Mouse (Mus musculus): Measurements from ENCODE around the gene Aasdhppt. TPM values are rescaled to one million over a fixed set of nuclear protein-coding genes. Genes with fewer than 3 reads are reported as not detected.

Gene Aasdhppt
- polyA plus RNA-seq, 1 experiment from 2014 or later, result 34.0 TPM

DNA sequence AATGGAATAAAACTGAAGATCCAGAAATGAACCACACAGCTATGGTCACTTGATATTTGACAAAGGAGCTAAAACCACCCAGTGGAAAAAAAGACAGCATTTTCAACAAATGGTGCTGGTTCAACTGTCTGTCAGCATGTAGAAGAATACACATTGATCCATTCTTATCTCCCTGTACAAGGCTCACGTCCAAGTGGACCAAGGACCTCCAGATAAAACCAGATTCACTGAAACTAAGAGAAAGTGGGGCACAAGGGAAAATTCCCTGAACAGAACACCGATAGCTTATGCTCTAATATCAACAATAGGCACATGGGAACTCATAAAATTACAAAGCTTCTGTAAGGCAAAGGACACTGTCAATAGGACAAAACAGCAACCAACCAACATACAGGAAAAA, 8.8 kb downstream of the Aasdhppt start:
- no peak for ATAC-seq (ENCODE audit: low FRiP score)

DNA sequence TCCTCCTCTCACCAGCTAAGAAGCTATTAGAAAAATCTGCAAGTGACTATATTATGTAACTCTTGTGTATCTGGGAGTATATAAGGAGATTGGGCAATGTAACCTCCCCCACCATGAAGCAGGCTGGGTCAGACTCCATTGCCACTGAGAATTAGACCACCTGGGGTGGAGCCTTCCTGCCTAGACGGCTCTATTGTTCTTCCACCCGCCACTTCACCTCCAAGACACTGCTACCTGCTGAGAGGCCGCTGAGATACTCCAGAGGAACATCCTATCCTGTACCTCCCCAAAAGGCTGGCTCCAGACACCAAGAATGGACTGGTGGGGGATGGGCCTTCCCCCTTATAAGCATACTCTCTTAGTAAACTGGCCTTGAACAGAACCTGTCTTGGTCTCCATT, 25.4 kb downstream of the Aasdhppt start:
- no peak overlapping the region for H3K4me3 ChIP-seq (replicated peaks; ENCODE audit: low read length)
- H3K27me3 ChIP-seq (ENCODE audit: control insufficient read depth, insufficient read depth, low read length), result no peaks in the 10 kb centered on the region
- DNase-seq (ENCODE audit: low spot score), result no peak
- H3K9me3 ChIP-seq (ENCODE audit: control insufficient read depth, low read length), result no peaks in the 10 kb centered on the region
- no peaks in the 10 kb centered on the region for H3K4me1 ChIP-seq (replicated peaks; ENCODE audit: control insufficient read depth, insufficient read depth, low read length)
- peak; percentile 24; the same call in 1 of the 2 replicates for ATAC-seq (ENCODE audit: low FRiP score)
- H3K9ac ChIP-seq, result no peak overlapping the region
- H3K4me2 ChIP-seq (replicated peaks), result no peak overlapping the region
- H3K27ac ChIP-seq, result no peak overlapping the region
- H3K36me3 ChIP-seq (replicated peaks; ENCODE audit: control insufficient read depth, insufficient read depth), result peaks cover 8% of the 10 kb centered on the region; the same call in 1 of the 2 replicates
- WGBS, result 7% methylated on average over 3 of the region's 3 CpGs

More for the DNA sequence above, 8.8 kb downstream of the Aasdhppt start:
- Histone ChIP-seq H3K4me3 (replicated peaks; ENCODE audit: low read length) (no peak overlapping the region), H3K9me3 (ENCODE audit: control insufficient read depth, low read length) (no peaks in the 10 kb centered on the region), H3K4me1 (replicated peaks; ENCODE audit: control insufficient read depth, insufficient read depth, low read length) (no peaks in the 10 kb centered on the region), H3K4me2 (replicated peaks) (no peak overlapping the region), H3K9ac (no peak overlapping the region), H3K36me3 (replicated peaks; ENCODE audit: control insufficient read depth, insufficient read depth) (peaks cover 29% of the 10 kb centered on the region), H3K27me3 (ENCODE audit: control insufficient read depth, insufficient read depth, low read length) (no peaks in the 10 kb centered on the region), H3K27ac (no peak overlapping the region)
- 94% methylated on average over 2 of the region's 2 CpGs for WGBS
- no peak for DNase-seq (ENCODE audit: low spot score)

GRCm38 (mm10) chr9:4266881-4267280, 42.4 kb downstream of the Aasdhppt start:
- Histone ChIP-seq H3K36me3 (replicated peaks; ENCODE audit: control insufficient read depth, insufficient read depth) (no peaks in the 10 kb centered on the region), H3K9ac (no peak overlapping the region), H3K4me2 (replicated peaks) (no peak overlapping the region), H3K9me3 (ENCODE audit: control insufficient read depth, low read length) (no peaks in the 10 kb centered on the region), H3K27me3 (ENCODE audit: control insufficient read depth, insufficient read depth, low read length) (no peaks in the 10 kb centered on the region), H3K27ac (no peak overlapping the region), H3K4me3 (replicated peaks; ENCODE audit: low read length) (no peak overlapping the region), H3K4me1 (replicated peaks; ENCODE audit: control insufficient read depth, insufficient read depth, low read length) (no peaks in the 10 kb centered on the region)
- over 99% methylated on average over 3 of the region's 3 CpGs for WGBS
- no peak for DNase-seq (ENCODE audit: low spot score)
- no peak for ATAC-seq (ENCODE audit: low FRiP score)

DNA sequence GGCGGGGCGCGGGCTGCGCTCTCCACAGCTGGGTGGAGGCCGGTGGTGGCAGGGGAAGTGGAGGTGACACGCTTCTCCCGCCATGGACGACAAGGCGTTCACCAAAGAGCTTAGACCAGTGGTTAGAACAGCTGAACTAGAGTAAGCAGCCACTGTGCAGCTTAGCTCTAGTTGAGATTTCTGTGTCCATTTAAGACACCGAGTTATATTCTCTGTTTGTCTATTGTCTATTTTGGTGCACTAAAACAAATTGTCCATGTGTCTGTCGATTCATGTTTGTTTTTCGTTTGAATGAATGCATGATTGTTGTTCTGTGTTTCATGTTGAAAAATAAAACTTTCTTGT, 48.6 kb downstream of the Aasdhppt start:
- H3K9ac ChIP-seq, result no peak overlapping the region
- ATAC-seq (ENCODE audit: low FRiP score) (no peak), DNase-seq (ENCODE audit: low spot score) (no peak)
- H3K36me3 ChIP-seq (replicated peaks; ENCODE audit: control insufficient read depth, insufficient read depth), result no peaks in the 10 kb centered on the region
- 65% methylated on average over 12 of the region's 12 CpGs for WGBS
- H3K27ac ChIP-seq, result no peak overlapping the region
- H3K4me2 ChIP-seq (replicated peaks), result no peak overlapping the region
- H3K27me3 ChIP-seq (ENCODE audit: control insufficient read depth, insufficient read depth, low read length), result no peaks in the 10 kb centered on the region
- H3K4me1 ChIP-seq (replicated peaks; ENCODE audit: control insufficient read depth, insufficient read depth, low read length), result no peaks in the 10 kb centered on the region
- peaks cover 15% of the 10 kb centered on the region for H3K9me3 ChIP-seq (ENCODE audit: control insufficient read depth, low read length)
- peak overlapping the region; percentile 18 for H3K4me3 ChIP-seq (replicated peaks; ENCODE audit: low read length)

DNA sequence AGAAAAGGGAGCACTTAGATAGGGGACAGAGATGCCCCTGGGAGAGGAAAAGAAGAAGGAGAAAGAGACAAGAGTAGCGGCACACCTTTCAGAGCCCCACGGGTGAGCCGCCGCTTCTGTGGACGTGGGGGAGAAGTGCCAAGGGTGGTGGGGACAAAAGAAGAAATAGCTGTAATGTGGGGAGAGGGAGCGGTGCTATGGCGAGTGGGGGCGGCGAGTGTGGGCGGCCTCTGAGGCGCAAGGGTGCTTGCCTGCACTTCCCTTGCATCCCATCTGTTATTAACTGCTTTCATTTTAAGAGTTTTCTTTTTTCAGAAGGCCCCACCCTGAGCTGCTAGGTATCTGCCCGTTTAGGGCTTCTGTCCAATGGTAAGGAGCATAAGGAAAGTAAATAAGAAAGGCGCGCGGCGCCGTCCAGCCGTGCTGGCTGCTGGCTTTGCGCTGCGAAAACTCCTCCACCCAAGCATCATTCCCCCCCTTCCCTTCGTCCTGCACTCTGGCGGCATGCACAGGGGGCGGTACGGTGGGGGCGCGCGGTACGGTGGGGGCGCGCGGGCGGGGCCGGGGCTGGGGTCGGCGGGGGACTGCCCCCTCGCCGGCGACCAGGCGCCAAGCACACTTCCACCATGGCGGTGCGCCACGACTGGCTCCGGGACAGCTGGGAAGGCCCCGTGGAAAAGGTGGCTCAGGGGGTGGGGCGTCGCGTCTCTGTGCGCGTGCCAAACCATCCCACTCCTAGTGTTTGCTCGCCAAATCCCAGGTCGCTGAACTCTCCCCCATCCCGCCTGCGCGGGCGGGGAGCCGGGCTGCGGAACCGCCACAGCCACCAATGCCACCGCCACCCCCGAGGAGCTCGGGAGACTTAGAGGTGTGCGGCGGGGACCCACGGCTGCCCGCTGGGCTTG, 49.2 kb downstream of the Aasdhppt start:
- ATAC-seq (ENCODE audit: low FRiP score), result peak; percentile 70
- H3K4me3 ChIP-seq (replicated peaks; ENCODE audit: low read length), result peak overlapping the region; percentile 18

GRCm38 (mm10) chr9:4259074-4259473, 50.2 kb downstream of the Aasdhppt start:
- H3K9ac ChIP-seq, result no peak overlapping the region
- no peaks in the 10 kb centered on the region for H3K27me3 ChIP-seq (ENCODE audit: control insufficient read depth, insufficient read depth, low read length)
- no peak overlapping the region for H3K4me3 ChIP-seq (replicated peaks; ENCODE audit: low read length)
- ATAC-seq (ENCODE audit: low FRiP score) (0 out of 2 replicates have a peak, but pooled peaks have one; percentile 40), DNase-seq (ENCODE audit: low spot score) (no peak)
- no peak overlapping the region for H3K4me2 ChIP-seq (replicated peaks)
- H3K4me1 ChIP-seq (replicated peaks; ENCODE audit: control insufficient read depth, insufficient read depth, low read length), result no peaks in the 10 kb centered on the region
- peaks cover 15% of the 10 kb centered on the region for H3K9me3 ChIP-seq (ENCODE audit: control insufficient read depth, low read length)
- H3K27ac ChIP-seq, result no peak overlapping the region
- WGBS, result 92% methylated on average over 10 of the region's 10 CpGs
- no peaks in the 10 kb centered on the region for H3K36me3 ChIP-seq (replicated peaks; ENCODE audit: control insufficient read depth, insufficient read depth)

More for the DNA sequence above, 49.2 kb downstream of the Aasdhppt start:
- no peaks in the 10 kb centered on the region for H3K27me3 ChIP-seq (ENCODE audit: control insufficient read depth, insufficient read depth, low read length)
- 60% methylated on average over 65 of the region's 65 CpGs for WGBS
- no peak overlapping the region for H3K9ac ChIP-seq
- H3K36me3 ChIP-seq (replicated peaks; ENCODE audit: control insufficient read depth, insufficient read depth), result no peaks in the 10 kb centered on the region
- H3K4me2 ChIP-seq (replicated peaks), result no peak overlapping the region
- H3K27ac ChIP-seq, result no peak overlapping the region
- peaks cover 15% of the 10 kb centered on the region for H3K9me3 ChIP-seq (ENCODE audit: control insufficient read depth, low read length)
- no peaks in the 10 kb centered on the region for H3K4me1 ChIP-seq (replicated peaks; ENCODE audit: control insufficient read depth, insufficient read depth, low read length)
- peak; percentile 31 for DNase-seq (ENCODE audit: low spot score)

Small RNA genes lying within 50 kb of the gene (microRNA-seq; reads per million reads assigned to microRNA genes)
- not detected for gene Gm22195

Other genes with a start within 250 kb of the Aasdhppt start
- gene Kbtbd3, start 362 bp upstream of the Aasdhppt start, polyA plus RNA-seq (2014; fragmentation: Nextera tagmentation; extraction: Ambion mirVana), result 13.3 and 14.0 TPM in 2 replicates
- 48.5 and 57.7 TPM in 2 replicates for gene Msantd4, start 67.1 kb upstream of the Aasdhppt start, polyA plus RNA-seq (2014; fragmentation: Nextera tagmentation; extraction: Ambion mirVana)